Mouse (Mus musculus) hindbrain, embryonic 16.5 days (tissue): ENCODE measurements around the gene Ubn1. TPM values are rescaled to one million over a fixed set of nuclear protein-coding genes. Genes with fewer than 3 reads are reported as not detected.

Experiments used
- ATAC-seq: fragments of 200-750 bp; cut with Nextera tagmentation; 2 replicates; pipeline ENCODE4 v1.8.0; 2017; ENCODE audit warnings: moderate TSS enrichment, moderate library complexity
- H3K27ac ChIP-seq: fragments of 300-500 bp; sonication (generic); 2 replicates; pipeline ENCODE4 v1.5.1; 2014; ENCODE audit warnings: low read depth, mild to moderate bottlenecking, control low read depth, low read length, moderate library complexity
- H3K27me3 ChIP-seq: fragments of 300-500 bp; sonication (generic); replicated peaks from 2 replicates; pipeline ENCODE4 v1.6.1; 2014; ENCODE audit warnings: low read length; ENCODE audit not compliant: control insufficient read depth, insufficient read depth
- H3K36me3 ChIP-seq: fragments of 300-500 bp; sonication (generic); 2 replicates; pipeline ENCODE4 v1.6.1; 2014; ENCODE audit warnings: mild to moderate bottlenecking, low read length, moderate library complexity, mixed read lengths; ENCODE audit not compliant: control insufficient read depth, insufficient read depth
- H3K4me1 ChIP-seq: fragments of 300-500 bp; sonication (generic); 2 replicates; pipeline ENCODE4 v1.6.1; 2014; ENCODE audit warnings: low read depth, low read length; ENCODE audit not compliant: control insufficient read depth, insufficient read depth
- H3K4me2 ChIP-seq: fragments of 300-500 bp; sonication (generic); 2 replicates; pipeline ENCODE4 v1.6.1; 2014; ENCODE audit warnings: mild to moderate bottlenecking, low read length, control low read depth, moderate library complexity
- H3K4me3 ChIP-seq: fragments of 300-500 bp; sonication (generic); 2 replicates; pipeline ENCODE4 v1.5.1; 2014; ENCODE audit warnings: mild to moderate bottlenecking, low read length, control low read depth, moderate library complexity
- H3K9ac ChIP-seq: fragments of 300-500 bp; sonication (generic); 2 replicates; pipeline ENCODE4 v1.6.1; 2014; ENCODE audit warnings: low read depth, mild to moderate bottlenecking, control low read depth, low read length, moderate library complexity
- H3K9me3 ChIP-seq: fragments of 300-500 bp; sonication (generic); 2 replicates; pipeline ENCODE4 v1.6.1; 2014; ENCODE audit warnings: mild to moderate bottlenecking, low read length, moderate library complexity; ENCODE audit not compliant: control insufficient read depth
- WGBS: fragments of 180-500 bp; shearing (Covaris S2); extraction: QIAGEN DNeasy Blood & Tissue Kit; methylation state at CpG from one replicate; pipeline ENCODE4 v1.1.7; 2014; 5-methylcytosine and 5-hydroxymethylcytosine counted together
- polyA plus RNA-seq: library from polyadenylated mRNA; unstranded; fragments of >200 nt; fragmentation: Nextera tagmentation; extraction: Ambion mirVana; gene quantifications from 2 replicates; pipeline ENCODE4 v1.2.1, GENCODE M21; 2015

The Ubn1 gene
- polyA plus RNA-seq, 1 experiment from 2014 or later = 9.0 TPM

- WGBS = 39% methylated on average over 2 of the region's 2 CpGs
- Histone ChIP-seq H3K27me3 (peaks cover 40% of the 10 kb centered on the region), H3K4me2 (no peak overlapping the region), H3K9ac (no peak overlapping the region), H3K36me3 (no peaks in the 10 kb centered on the region), H3K4me3 (no peak overlapping the region), H3K9me3 (no peaks in the 10 kb centered on the region), H3K27ac (no peak overlapping the region), H3K4me1 (peaks cover 3% of the 10 kb centered on the region; the same call in 1 of the 2 replicates)
- no peak for ATAC-seq
These were observed 80.3 kb downstream of the Ubn1 start for GRCm38 (mm10) chr16:5130196-5130595.

GRCm38 (mm10) chr16:5130766-5131165 lies 80.9 kb downstream of the Ubn1 start:
- Histone ChIP-seq H3K36me3 (no peaks in the 10 kb centered on the region), H3K27me3 (peaks cover 41% of the 10 kb centered on the region), H3K4me3 (no peak overlapping the region), H3K27ac (no peak overlapping the region), H3K9me3 (no peaks in the 10 kb centered on the region), H3K4me1 (peaks cover 3% of the 10 kb centered on the region; the same call in 1 of the 2 replicates), H3K4me2 (no peak overlapping the region), H3K9ac (no peak overlapping the region)
- no peak for ATAC-seq
- WGBS = 8% methylated on average over 4 of the region's 4 CpGs

- WGBS = 1% methylated on average over 25 of the region's 25 CpGs
- peaks cover 41% of the 10 kb centered on the region for H3K27me3 ChIP-seq
These were observed 81.5 kb downstream of the Ubn1 start for GRCm38 (mm10) chr16:5131251-5131922.

GRCm38 (mm10) chr16:5132401-5132801 lies 82.5 kb downstream of the Ubn1 start, which contains the start of gene Ppl:
Gene Ppl (minus strand): TSS chr16:5132421.
- H3K4me3 ChIP-seq = peak within 1 kb of the TSS; percentile 34
- H3K27me3 ChIP-seq = peaks cover 41% of the 10 kb centered on the region
- no peak for ATAC-seq
- H3K9me3 ChIP-seq = no peaks in the 10 kb centered on the region
- peak within 1 kb of the TSS; percentile 55 for H3K4me2 ChIP-seq
- 0 out of 2 replicates have a peak within 1 kb of the TSS, but pooled peaks have one; percentile 36 for H3K9ac ChIP-seq
- peaks cover 3% of the 10 kb centered on the region; the same call in 1 of the 2 replicates for H3K4me1 ChIP-seq
- H3K36me3 ChIP-seq = no peaks in the 10 kb centered on the region
- 1% methylated on average over 35 of the region's 39 CpGs for WGBS
- H3K27ac ChIP-seq = no peak within 1 kb of the TSS

More at GRCm38 (mm10) chr16:5131251-5131922, 81.5 kb downstream of the Ubn1 start:
- ATAC-seq = no peak
- Histone ChIP-seq H3K36me3 (no peaks in the 10 kb centered on the region), H3K4me1 (peaks cover 3% of the 10 kb centered on the region; the same call in 1 of the 2 replicates), H3K4me3 (no peak overlapping the region), H3K9ac (no peak overlapping the region), H3K9me3 (no peaks in the 10 kb centered on the region), H3K4me2 (no peak overlapping the region; the same call in 1 of the 2 replicates), H3K27ac (no peak overlapping the region)

GRCm38 (mm10) chr16:5134623-5135330 lies 84.9 kb downstream of the Ubn1 start:
- Histone ChIP-seq H3K27me3 (peaks cover 38% of the 10 kb centered on the region), H3K36me3 (no peaks in the 10 kb centered on the region), H3K9me3 (no peaks in the 10 kb centered on the region), H3K9ac (no peak overlapping the region), H3K27ac (no peak overlapping the region), H3K4me3 (no peak overlapping the region), H3K4me2 (no peak overlapping the region), H3K4me1 (peaks cover 3% of the 10 kb centered on the region; the same call in 1 of the 2 replicates)
- 62% methylated on average over 13 of the region's 14 CpGs for WGBS
- ATAC-seq = peak; percentile 46; the same call in 1 of the 2 replicates

GRCm38 (mm10) chr16:5135551-5136261 lies 85.8 kb downstream of the Ubn1 start:
- Histone ChIP-seq H3K27ac (no peak overlapping the region), H3K9ac (no peak overlapping the region), H3K4me2 (no peak overlapping the region), H3K4me3 (no peak overlapping the region), H3K4me1 (peaks cover 3% of the 10 kb centered on the region; the same call in 1 of the 2 replicates), H3K9me3 (no peaks in the 10 kb centered on the region), H3K27me3 (peaks cover 30% of the 10 kb centered on the region), H3K36me3 (no peaks in the 10 kb centered on the region)
- 68% methylated on average over 8 of the region's 8 CpGs for WGBS
- no peak for ATAC-seq

Other genes starting within 250 kb of the Ubn1 start
- gene 4930562C15Rik, start 214.6 kb upstream of the Ubn1 start, polyA plus RNA-seq = 0.13 and 0.19 TPM in 2 replicates
- 55.2 and 73.2 TPM in 2 replicates for gene Ubald1, start 169.7 kb upstream of the Ubn1 start, polyA plus RNA-seq
- gene Mgrn1, start 163.8 kb upstream of the Ubn1 start, polyA plus RNA-seq = 133 and 140 TPM in 2 replicates
- gene Nudt16l1, start 111.3 kb upstream of the Ubn1 start, polyA plus RNA-seq = 132 and 137 TPM in 2 replicates
- 68.6 and 71.5 TPM in 2 replicates for gene Anks3, start 85.9 kb upstream of the Ubn1 start, polyA plus RNA-seq
- gene Sept12, start 52.2 kb upstream of the Ubn1 start, polyA plus RNA-seq = not detected in 2 replicates
- 4.0 and 4.2 TPM in 2 replicates for gene Smim22, start 42.8 kb upstream of the Ubn1 start, polyA plus RNA-seq
- gene Rogdi, start 36.5 kb upstream of the Ubn1 start, polyA plus RNA-seq = 152 and 171 TPM in 2 replicates
- 171 and 192 TPM in 2 replicates for gene Glyr1, start 194 bp upstream of the Ubn1 start, polyA plus RNA-seq
- 0.07 and 0.16 TPM in 2 replicates for gene Ppl, start 82.4 kb downstream of the Ubn1 start, polyA plus RNA-seq
- gene Sec14l5, start 97.1 kb downstream of the Ubn1 start, polyA plus RNA-seq = 0.15 and 0.27 TPM in 2 replicates
- gene Nagpa, start 154.0 kb downstream of the Ubn1 start, polyA plus RNA-seq = 11.9 and 14.9 TPM in 2 replicates
- 15.7 and 16.6 TPM in 2 replicates for gene AU021092, start 172.2 kb downstream of the Ubn1 start, polyA plus RNA-seq
- gene Alg1, start 183.6 kb downstream of the Ubn1 start, polyA plus RNA-seq = 42.9 and 45.9 TPM in 2 replicates
- 9.4 and 9.5 TPM in 2 replicates for gene Eef2kmt, start 205.9 kb downstream of the Ubn1 start, polyA plus RNA-seq